Mouse (Mus musculus): ENCODE data around the gene Selenof.

The Selenof gene

DNA sequence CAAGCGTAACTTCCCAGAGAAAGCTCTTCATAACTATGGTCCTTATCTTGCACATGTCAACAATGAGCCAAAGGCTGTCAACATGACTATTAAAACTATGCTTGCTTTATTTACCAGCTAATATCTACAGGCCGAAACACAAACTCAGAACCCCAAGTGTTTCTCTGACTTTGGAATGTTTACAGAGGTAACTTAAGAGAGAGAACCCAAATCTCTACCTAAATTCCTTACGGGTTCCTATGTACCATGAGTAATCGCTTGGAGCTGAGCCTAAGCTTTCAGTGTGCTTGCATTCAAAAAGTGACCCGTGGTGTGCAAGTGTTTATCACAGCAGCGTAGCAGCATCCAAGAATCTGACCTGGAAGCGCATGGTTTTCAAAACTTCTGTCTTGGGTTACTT is 4.9 kb upstream of the Selenof start:
- DNase-seq: no peak

DNA sequence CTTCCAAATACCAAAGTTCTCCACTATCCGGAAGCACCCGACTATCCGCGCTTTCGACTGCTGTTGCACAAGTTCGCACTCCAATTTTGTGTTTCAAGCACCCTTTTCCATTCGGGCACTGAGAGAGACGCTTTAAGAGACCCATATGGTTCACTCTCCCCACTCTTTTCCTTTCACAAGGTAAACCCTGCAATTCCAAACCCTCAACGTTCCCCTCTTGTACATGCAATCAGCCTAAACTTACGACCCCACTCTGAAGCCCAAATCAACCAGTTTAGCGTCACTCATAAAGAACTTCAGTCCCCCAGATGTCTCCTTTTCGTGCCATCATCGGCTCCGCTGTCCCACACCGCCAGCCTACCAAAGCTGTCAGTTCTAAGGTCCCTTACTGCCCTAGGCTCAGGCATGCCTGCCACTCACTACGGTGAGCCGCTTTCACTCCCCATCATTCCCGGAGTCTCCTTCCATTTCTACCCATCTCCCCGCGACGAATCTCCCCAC is 1.2 kb upstream of the Selenof start:
- DNase-seq: peak; percentile 29

DNA sequence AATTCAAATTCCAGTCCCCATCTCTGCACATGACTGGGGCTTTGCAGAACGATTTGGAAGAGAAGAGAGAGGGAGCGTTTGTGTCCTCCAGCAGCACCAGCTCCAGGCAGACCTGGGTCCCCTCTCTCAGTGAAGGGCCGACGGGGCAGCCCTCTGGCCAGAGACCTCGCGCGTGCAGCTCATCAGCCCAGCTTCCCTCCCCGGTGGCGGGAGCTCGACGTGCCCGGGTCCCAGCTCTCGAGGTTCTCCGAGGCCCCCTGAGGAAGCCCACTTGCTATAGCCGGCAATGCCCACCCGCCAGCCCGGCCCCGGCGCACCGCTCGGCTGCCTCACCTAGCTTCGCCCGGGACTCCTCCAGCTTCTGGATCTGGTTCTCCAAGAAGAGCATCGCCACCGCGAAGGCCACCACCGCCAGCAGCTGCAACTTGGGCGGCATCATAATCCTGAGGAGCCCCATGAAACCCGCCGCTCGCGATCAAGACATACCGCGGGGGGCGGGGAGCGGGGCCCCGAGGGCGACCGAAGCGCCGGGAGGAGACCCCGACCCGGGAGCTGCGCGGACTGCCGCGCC is 618 bp upstream of the Selenof start:
- peak; percentile 66 for DNase-seq

DNA sequence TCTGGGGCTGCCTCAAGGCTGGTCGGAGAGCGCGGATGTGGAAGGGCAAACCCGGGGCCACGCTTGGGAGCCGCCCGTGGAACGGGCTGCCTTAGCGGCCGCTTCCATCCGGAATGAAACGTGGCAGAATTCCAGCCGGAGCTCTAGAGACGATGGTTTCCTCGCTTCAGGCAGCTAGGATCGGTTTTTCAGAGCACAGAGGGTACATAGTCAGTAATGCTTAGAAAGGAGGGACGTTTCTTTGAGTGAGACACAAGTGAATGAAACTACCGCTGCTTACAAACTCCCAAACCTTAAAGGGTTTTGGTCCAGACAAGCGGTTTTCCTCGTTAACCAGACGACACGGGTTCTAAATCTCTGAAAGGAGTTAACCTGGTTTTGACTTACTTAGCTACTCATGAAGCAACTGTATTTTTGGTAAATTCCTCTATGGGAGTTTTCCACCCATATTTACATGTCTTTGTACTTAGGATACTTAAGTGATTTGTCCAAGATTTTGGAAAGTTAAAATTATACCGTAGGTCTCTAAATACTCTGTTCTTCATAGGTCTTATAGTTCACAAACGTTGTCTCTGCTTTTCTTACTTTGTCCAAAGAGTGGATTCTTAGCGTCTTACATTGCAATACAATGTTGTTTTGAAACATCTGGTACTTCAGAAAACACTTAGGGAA is 848 bp downstream of the Selenof start:
- no peak for DNase-seq

DNA sequence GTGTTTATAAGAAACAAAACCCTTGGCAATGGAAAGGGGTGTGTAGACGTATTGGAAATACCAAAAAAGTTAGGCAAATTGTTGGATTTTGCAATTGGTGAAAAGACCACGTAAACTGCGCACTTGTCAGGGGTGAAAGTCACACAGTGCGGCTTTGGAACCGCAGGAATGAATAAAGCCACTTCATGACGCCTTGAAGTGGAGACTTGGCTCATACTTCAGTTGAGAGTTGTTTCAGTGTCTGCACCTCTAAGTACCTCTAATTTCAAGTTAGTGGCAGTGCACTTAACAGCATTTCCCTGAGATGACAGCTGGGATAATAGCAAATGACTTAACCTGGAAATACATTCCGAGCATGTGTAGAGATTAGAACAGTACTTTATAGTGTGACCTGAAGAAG is 4.2 kb downstream of the Selenof start:
- DNase-seq: no peak

- no peak for DNase-seq
Measured at GRCm38 (mm10) chr3:144577366-144578340, 7.5 kb downstream of the Selenof start.

- no peak for DNase-seq
Measured at GRCm38 (mm10) chr3:144578921-144579320, 8.8 kb downstream of the Selenof start.

- DNase-seq: no peak
Measured at GRCm38 (mm10) chr3:144579796-144580195, 9.7 kb downstream of the Selenof start.

DNA sequence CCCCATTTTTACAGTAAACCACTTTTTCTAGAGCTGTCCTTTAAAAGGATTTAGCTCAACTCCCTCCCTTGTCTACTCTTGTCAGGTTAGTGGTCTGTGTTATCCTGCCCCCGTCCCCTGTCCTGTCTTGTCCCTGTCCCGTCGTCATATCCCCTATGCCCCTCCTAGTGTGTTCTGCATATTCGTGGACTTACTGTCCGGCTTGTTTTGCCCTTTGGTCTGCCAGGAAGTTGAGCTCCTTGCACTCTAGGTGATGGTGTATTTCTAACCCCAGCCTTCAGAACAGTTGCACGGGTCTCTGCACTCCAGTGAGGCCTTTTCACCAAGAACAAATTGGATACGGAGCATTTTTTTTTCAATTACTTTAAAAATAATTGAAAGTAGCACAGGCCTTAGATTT is 10.2 kb downstream of the Selenof start:
- no peak for DNase-seq

GRCm38 (mm10) chr3:144581842-144582241 is 11.7 kb downstream of the Selenof start:
- no peak for DNase-seq

- DNase-seq: no peak
Measured at GRCm38 (mm10) chr3:144582306-144582705, 12.2 kb downstream of the Selenof start.

- DNase-seq: no peak
Measured at GRCm38 (mm10) chr3:144583789-144584188, 13.7 kb downstream of the Selenof start.

DNA sequence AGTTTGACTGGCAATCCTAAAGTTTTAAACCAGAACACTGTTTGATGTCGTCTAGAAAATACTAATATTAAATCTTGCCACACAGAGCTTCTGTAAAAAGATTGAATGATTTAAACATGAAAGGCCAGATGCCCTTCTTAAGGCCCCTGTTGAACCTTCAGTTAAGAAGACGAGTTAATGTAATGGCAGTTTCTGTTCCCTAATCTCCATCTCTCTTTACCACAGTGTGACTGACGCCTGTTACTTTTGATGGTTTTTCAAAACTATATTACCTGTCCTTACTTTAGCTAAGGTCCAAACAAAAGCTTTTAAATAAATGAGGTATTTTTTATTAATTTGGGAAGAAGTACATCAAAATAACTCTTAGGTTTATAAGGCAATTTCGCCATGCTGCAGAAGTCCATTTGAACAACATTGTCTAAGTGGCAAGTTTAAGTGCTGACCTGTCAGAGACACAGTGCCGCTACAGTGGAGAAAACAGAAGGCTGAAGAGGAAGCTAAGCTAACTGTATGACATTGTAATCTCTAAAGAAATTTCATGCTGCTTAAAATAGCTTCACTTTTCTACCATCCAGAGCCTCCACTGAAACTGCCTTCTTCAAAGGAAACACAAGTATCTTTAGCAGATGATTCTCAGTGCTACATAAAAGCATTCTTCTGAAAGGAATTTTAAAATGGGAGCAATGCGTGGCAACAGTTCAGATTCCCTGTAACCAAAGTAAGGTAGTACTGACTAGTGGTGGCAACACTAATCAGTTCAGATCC is 14.9 kb downstream of the Selenof start:
- DNase-seq: no peak

DNA sequence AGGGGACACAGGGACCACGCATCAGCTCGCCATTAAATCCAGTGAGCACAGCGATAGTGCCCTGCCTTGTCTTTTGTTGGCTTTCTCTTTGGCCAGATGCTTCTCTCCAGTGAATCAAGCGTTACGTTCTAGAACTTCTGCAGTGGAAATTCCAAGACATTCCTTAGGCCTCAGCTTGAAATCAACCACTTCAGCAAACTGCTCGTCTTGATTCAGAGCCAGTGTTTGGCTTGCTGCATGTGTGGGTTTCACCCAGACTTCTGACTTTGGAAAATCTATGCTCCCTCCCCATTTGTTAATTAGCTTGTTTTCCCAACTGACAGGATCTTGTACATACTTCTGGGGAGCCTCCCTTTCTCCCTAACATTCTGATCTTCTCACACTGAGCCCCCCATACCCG is 16.6 kb downstream of the Selenof start:
- DNase-seq: peak; percentile 30

GRCm38 (mm10) chr3:144589189-144589890 is 19.2 kb downstream of the Selenof start:
- no peak for DNase-seq

DNA sequence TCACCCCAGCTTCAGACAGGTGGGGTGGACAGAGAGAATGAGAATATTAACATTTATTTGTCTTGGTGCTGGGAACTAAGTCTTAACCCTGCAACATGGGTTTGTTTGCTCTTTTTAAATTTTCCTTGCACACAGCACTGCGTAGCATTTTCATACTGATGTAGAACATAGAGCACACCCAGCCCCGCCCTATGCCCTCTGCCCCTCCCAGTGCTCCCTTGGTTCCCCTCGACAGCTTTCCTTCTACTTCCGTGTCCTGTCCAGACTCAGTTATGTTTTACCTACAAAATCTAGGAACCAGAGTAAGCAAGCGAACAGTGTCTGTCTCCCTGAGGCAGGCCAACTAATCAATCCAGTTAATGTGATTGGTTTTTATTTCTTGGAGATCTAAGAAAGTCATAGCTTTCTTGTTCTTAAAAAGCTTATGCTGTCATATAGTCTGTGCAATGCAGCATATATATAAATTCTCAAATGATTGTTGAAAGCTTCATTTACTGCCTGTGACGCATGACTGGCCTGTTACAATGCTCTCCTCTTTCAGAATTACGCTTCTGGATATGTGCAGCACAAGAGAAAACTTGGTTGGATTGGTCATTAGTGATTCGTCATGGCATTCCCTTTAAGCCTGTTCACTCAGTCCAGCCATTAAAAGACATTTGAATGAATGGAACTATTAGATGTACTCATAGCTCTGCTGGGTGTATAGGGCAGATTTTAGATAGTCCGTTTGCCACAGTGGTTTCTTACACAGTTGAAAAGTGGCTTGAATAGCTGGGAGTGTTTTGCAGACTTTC is 23.1 kb downstream of the Selenof start:
- DNase-seq: no peak

DNA sequence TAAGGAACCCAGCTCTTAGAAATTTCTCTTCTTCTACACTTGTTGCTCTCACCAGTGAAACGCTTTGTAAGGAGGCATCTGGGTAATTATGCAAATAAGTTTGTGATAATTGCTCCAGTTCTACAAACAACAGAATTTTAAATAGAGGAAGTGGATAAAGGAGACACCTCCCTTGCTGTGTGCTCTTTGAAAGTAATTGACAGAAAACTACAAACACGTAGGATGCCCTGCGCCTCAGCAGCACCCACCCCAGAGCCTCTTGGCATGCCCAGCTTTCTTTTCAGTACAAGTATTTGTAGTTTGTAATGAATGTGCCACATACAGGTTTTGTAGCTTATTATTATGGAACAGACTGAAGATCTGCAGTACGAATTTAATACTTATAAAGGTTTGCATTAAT is 27.0 kb downstream of the Selenof start:
- DNase-seq: no peak

DNA sequence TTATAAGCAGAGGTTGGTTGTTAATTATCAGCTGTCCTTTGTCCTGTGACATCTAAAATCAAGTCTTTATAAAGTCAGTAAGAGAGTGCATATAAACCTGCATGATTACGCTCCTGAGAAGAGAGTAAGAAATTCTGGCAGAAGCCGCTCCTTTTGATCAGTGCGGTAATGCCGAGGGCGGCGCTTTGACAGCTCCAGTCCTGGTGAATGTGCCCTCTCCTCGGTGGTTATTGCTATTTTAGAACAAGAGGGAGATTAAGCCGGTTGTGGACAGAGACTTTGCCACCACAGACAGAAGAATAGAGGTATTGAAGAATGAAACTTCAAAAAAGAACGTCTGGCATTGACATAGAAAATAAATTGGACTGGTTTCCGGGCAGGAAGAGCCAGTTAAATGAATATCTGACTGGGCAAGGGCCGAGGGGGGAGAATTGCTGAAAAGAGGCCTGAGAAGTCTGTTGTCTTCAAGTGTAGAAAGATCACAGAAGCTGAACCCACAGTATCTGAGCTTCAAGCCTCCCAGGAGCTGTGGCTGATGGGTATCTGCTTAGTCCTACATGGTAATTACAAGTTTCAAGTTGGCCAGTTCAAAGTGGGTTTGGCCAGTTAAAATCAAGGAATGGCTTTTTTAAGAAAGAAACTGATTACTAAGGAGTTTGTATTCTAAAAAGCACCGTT is 27.8 kb downstream of the Selenof start:
- DNase-seq: no peak

- DNase-seq: no peak
Measured at GRCm38 (mm10) chr3:144602413-144602812, 32.3 kb downstream of the Selenof start.

DNA sequence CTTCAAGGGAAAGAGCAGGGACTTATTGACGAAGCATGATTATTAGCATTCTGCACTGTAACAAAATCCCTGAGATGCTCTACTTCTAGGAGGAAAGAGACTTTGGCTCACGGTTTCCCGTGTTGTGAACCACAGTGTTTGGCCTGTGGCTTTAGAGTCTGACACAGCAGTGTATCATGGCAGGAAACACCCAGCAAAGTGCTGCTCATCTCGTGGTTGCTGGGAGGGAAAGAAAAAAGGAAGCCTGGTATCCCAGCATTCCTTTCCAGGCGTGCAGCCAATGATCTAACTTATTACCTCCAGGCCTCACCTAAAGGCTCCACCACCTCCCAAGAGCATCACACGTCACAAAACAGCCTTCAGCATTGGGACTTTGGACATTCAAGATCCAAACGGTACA is 32.7 kb downstream of the Selenof start:
- no peak for DNase-seq

DNA sequence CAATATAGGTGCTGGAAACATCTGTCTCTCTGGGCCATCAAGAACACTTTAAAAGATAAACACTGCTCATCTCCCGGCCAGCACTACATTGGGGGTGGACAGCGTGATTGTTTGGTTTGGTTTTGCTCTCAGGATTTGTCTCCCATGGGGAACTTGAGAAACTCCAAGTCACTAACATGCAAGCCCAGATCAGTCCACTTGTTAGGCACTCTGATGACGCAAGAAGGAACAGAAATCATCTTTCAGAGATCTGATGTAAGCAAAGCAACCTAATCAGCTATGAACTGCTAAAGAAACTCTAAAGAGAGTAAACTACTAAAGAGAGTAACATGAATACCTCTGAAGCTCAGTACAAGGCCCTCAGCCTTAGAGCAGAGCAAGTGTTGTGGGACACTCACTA is 33.5 kb downstream of the Selenof start:
- DNase-seq: no peak
